Mouse (Mus musculus) stomach, embryonic 16.5 days (tissue): Measurements from ENCODE around the gene Smim22. TPM values are rescaled to one million over a fixed set of nuclear protein-coding genes. Genes with fewer than 3 reads are reported as not detected.

Experiments
- ATAC-seq: fragments of 200-750 bp; cut with Nextera tagmentation; 2 replicates; pipeline ENCODE4 v1.8.0; 2017; ENCODE audit warnings: moderate number of reproducible peaks, moderate TSS enrichment; ENCODE audit not compliant: insufficient read depth, low FRiP score
- H3K27ac ChIP-seq: fragments of 300-500 bp; sonication (generic); 2 replicates; pipeline ENCODE4 v1.5.1; 2014; ENCODE audit warnings: low read length
- H3K27me3 ChIP-seq: fragments of 300-500 bp; sonication (generic); 2 replicates; pipeline ENCODE4 v1.6.1; 2014; ENCODE audit warnings: low read length, control low read depth, mixed read lengths; ENCODE audit not compliant: control insufficient read depth, insufficient read depth
- H3K36me3 ChIP-seq: fragments of 300-500 bp; sonication (generic); 2 replicates; pipeline ENCODE4 v1.6.1; 2014; ENCODE audit warnings: low read length; ENCODE audit not compliant: control insufficient read depth, insufficient read depth
- H3K4me1 ChIP-seq: fragments of 300-500 bp; sonication (generic); 2 replicates; pipeline ENCODE4 v1.6.1; 2014; ENCODE audit warnings: low read length, control low read depth, mixed read lengths; ENCODE audit not compliant: control insufficient read depth, insufficient read depth
- H3K4me2 ChIP-seq: fragments of 300-500 bp; sonication (generic); 2 replicates; pipeline ENCODE4 v1.6.1; 2014; ENCODE audit warnings: low read depth, low read length, mixed read lengths
- H3K4me3 ChIP-seq: fragments of 300-500 bp; sonication (generic); replicated peaks from 2 replicates; pipeline ENCODE4 v1.5.1; 2014; ENCODE audit warnings: mild to moderate bottlenecking, low read length
- H3K9ac ChIP-seq: fragments of 300-500 bp; sonication (generic); 2 replicates; pipeline ENCODE4 v1.6.1; 2014; ENCODE audit warnings: low read length
- H3K9me3 ChIP-seq: fragments of 300-500 bp; sonication (generic); replicated peaks from 2 replicates; pipeline ENCODE4 v1.6.1; 2016; ENCODE audit warnings: low read length, control low read depth; ENCODE audit not compliant: control insufficient read depth
- WGBS: fragments of 180-500 bp; shearing (Covaris S2); extraction: QIAGEN DNeasy Blood & Tissue Kit; methylation state at CpG from one replicate; pipeline ENCODE4 v1.1.7; 2014; 5-methylcytosine and 5-hydroxymethylcytosine counted together
- polyA plus RNA-seq: library from polyadenylated mRNA; unstranded; fragments of >200 nt; fragmentation: Nextera tagmentation; extraction: Ambion mirVana; gene quantifications from 2 replicates; pipeline ENCODE4 v1.2.1, GENCODE M21; 2015

The Smim22 gene
- polyA plus RNA-seq, 1 experiment from 2014 or later: 68.8 TPM

- Histone ChIP-seq H3K27me3 (no peaks in the 10 kb centered on the region), H3K27ac (no peak overlapping the region), H3K4me2 (no peak overlapping the region), H3K4me1 (no peaks in the 10 kb centered on the region), H3K36me3 (no peaks in the 10 kb centered on the region), H3K9me3 (no peaks in the 10 kb centered on the region), H3K9ac (no peak overlapping the region), H3K4me3 (no peak overlapping the region)
- 17% methylated on average over 1 of the region's 1 CpGs for WGBS
- no peak for ATAC-seq
These were observed 8.1 kb upstream of the Smim22 start for GRCm38 (mm10) chr16:4998984-4999383.

- no peak overlapping the region for H3K27ac ChIP-seq
- no peaks in the 10 kb centered on the region for H3K36me3 ChIP-seq
- WGBS: 68% methylated on average over 3 of the region's 3 CpGs
- no peak overlapping the region for H3K4me2 ChIP-seq
- no peak overlapping the region for H3K9ac ChIP-seq
- H3K4me1 ChIP-seq: no peaks in the 10 kb centered on the region
- ATAC-seq: no peak
- no peaks in the 10 kb centered on the region for H3K27me3 ChIP-seq
- H3K4me3 ChIP-seq: no peak overlapping the region
- H3K9me3 ChIP-seq: no peaks in the 10 kb centered on the region
These were observed 6.5 kb upstream of the Smim22 start for GRCm38 (mm10) chr16:5000611-5001010.

DNA sequence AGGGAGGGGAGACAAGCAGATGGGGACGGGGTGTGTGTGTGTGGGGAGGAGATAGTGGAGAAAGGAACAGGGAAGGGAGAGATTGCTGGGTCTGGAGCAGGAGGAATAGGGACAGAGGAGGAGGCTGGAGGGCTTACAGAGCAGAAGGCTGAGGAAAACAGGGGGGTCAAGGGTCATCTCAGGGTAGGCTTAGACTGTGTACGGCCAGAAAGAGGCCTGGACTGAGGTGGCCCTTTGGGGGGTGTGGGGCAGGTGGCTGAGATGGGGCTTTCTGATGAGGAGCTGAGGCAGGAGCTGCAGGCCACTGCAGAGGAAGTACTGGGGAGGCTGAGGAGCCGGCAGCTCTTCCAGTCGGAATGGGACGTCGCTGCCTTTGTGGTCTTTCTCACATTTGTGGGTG is 404 bp downstream of the Smim22 start:
- peak; percentile 30 for ATAC-seq
- Histone ChIP-seq H3K27me3 (no peaks in the 10 kb centered on the region), H3K9me3 (no peaks in the 10 kb centered on the region), H3K9ac (peak overlapping the region; percentile 64), H3K4me1 (peaks cover 5% of the 10 kb centered on the region), H3K4me3 (peak overlapping the region; percentile 38), H3K4me2 (peak overlapping the region; percentile 50), H3K27ac (peak overlapping the region; percentile 42; the same call in 1 of the 2 replicates), H3K36me3 (no peaks in the 10 kb centered on the region)
- WGBS: 36% methylated on average over 6 of the region's 6 CpGs

DNA sequence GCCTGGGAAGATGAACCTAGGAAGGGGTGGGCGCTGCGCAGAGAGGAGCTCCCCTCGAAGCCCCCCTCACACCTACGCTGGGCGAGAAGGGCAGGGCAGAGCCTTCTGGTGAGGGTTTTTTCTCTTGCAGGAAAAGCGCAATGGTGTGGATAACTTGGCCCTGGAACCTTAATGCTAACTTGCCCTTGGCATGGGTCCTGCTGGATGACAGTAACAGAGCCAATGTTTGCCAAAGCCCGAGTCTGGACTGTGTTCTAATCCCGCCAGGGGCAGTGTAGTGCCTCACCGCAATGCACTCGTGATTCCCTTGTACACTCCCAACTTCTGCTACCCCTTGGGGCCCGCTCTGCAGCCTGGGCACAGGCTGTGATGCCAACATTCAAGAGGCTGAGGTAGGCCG is 988 bp downstream of the Smim22 start:
- no peak for ATAC-seq
- Histone ChIP-seq H3K9me3 (no peaks in the 10 kb centered on the region), H3K36me3 (no peaks in the 10 kb centered on the region), H3K4me1 (peaks cover 11% of the 10 kb centered on the region), H3K27ac (peak overlapping the region; percentile 42; the same call in 1 of the 2 replicates), H3K4me2 (peak overlapping the region; percentile 50), H3K9ac (peak overlapping the region; percentile 64), H3K4me3 (peak overlapping the region; percentile 38), H3K27me3 (no peaks in the 10 kb centered on the region)
- 77% methylated on average over 12 of the region's 12 CpGs for WGBS

DNA sequence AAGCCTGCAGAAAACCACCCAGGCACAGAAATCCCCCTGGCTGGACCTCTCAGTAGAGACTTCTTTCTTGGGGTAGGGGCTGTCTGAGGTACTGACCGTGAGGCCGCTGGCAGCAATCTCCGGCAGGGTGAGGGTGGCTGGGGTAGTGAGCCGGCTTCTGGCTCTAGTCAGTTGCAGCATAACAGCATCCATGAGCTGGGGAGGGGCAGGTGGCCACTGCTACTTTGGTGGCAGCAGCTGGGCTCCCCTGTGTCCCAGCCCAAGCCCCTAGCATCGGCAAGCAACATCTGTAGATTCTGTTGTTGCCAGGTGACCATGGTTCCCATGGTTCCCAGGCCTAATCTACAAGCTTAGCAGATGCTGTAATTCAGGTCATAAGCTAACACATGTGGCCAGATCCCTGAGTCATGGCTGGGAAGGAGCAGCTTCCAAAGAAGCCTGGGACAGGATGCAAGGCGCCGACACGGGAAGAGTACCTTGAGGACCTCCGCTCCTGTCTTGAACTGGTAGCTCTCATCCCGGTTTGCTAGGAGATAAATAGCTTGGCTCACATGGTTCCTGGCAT is 3.4 kb downstream of the Smim22 start:
- H3K27ac ChIP-seq: no peak overlapping the region
- no peaks in the 10 kb centered on the region for H3K27me3 ChIP-seq
- no peak for ATAC-seq
- no peak overlapping the region for H3K4me3 ChIP-seq
- peaks cover 11% of the 10 kb centered on the region for H3K4me1 ChIP-seq
- no peak overlapping the region for H3K9ac ChIP-seq
- no peaks in the 10 kb centered on the region for H3K9me3 ChIP-seq
- no peak overlapping the region for H3K4me2 ChIP-seq
- peaks cover 5% of the 10 kb centered on the region for H3K36me3 ChIP-seq
- 86% methylated on average over 10 of the region's 10 CpGs for WGBS

- WGBS: 87% methylated on average over 7 of the region's 7 CpGs
- H3K9me3 ChIP-seq: no peaks in the 10 kb centered on the region
These were observed 4.2 kb downstream of the Smim22 start for GRCm38 (mm10) chr16:5011285-5011684.

GRCm38 (mm10) chr16:5012036-5013005 is 5.2 kb downstream of the Smim22 start:
- no peak for ATAC-seq
- Histone ChIP-seq H3K27me3 (no peaks in the 10 kb centered on the region), H3K4me1 (peaks cover 11% of the 10 kb centered on the region), H3K27ac (no peak overlapping the region; the same call in 1 of the 2 replicates), H3K36me3 (peaks cover 16% of the 10 kb centered on the region), H3K9me3 (no peaks in the 10 kb centered on the region), H3K4me3 (peak overlapping the region; percentile 73), H3K9ac (peak overlapping the region; percentile 79), H3K4me2 (peak overlapping the region; percentile 86)
- 46% methylated on average over 13 of the region's 13 CpGs for WGBS

More at GRCm38 (mm10) chr16:5011285-5011684, 4.2 kb downstream of the Smim22 start:
- no peak overlapping the region for H3K4me3 ChIP-seq
- no peak for ATAC-seq
- no peak overlapping the region for H3K9ac ChIP-seq
- H3K27me3 ChIP-seq: no peaks in the 10 kb centered on the region
- peaks cover 12% of the 10 kb centered on the region for H3K36me3 ChIP-seq
- H3K4me1 ChIP-seq: peaks cover 11% of the 10 kb centered on the region
- no peak overlapping the region for H3K4me2 ChIP-seq
- H3K27ac ChIP-seq: no peak overlapping the region

DNA sequence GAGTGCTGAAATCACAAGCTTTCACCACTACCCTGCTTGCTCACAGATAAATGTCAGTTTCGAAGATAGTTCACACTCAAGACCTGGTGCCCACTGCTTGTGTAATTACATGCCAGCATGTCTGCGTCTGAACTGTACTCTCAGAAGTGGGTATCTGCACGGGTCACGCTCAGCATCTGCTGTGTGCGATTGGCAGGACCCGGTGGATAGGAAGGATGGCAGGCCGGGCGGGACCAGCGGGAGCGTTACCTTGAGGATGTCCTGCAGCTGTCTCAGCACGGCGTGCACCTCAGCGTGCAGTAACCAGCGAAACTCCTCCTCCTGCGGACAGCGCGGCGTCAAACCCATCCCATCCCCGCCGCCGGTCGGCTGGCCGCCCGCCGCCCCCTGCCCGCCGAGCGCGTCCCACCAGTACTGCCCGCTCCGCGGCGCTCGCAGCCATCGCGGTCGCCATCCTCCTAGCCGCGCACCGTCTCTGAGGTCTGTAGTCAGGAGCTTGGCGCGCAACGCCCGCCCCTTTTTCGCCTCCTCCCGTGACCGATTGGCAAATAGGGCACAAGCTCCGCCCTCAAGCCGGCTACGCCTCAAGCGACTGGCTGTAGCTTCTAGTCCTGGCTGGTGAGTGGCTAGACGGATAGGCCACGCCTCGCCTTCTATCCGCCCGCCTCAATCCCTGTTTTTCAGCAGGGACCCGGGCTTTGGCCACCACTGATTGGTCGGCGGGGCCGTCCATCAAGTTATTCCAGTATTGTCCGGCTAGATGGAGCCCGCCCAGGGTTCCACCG is 6.2 kb downstream of the Smim22 start, which contains the start of gene Rogdi:
Gene Rogdi (minus strand): TSS at position 500 of the 785 bp plus-strand sequence.
- Histone ChIP-seq H3K4me1 (peaks cover 11% of the 10 kb centered on the region), H3K27me3 (no peaks in the 10 kb centered on the region), H3K27ac (peak within 1 kb of the TSS; percentile 62), H3K36me3 (peaks cover 20% of the 10 kb centered on the region), H3K9me3 (no peaks in the 10 kb centered on the region), H3K4me2 (peak within 1 kb of the TSS; percentile 86), H3K9ac (peak within 1 kb of the TSS; percentile 79), H3K4me3 (peak within 1 kb of the TSS; percentile 73)
- WGBS: under 1% methylated on average over 63 of the region's 63 CpGs
- ATAC-seq: peak; percentile 99
